Mouse (Mus musculus) myocyte (in vitro differentiated cells): ENCODE measurements around the gene Nabp2. TPM values are rescaled to one million over a fixed set of nuclear protein-coding genes. Genes with fewer than 3 reads are reported as not detected.

Source experiments
- H3K27me3 ChIP-seq: one replicate; pipeline ENCODE4 v1.6.1; 2011; ENCODE audit not compliant: control insufficient read depth, insufficient read depth, insufficient read length
- H3K36me3 ChIP-seq: one replicate; pipeline ENCODE4 v1.6.1; 2011; ENCODE audit not compliant: control insufficient read depth, insufficient read depth
- H3K4me2 ChIP-seq: one replicate; pipeline ENCODE4 v1.6.1; 2011; ENCODE audit warnings: low read depth, control low read depth
- H3K4me3 ChIP-seq: one replicate; pipeline ENCODE4 v1.5.1; 2011; ENCODE audit warnings: mild to moderate bottlenecking, control low read depth, moderate library complexity
- H3K79me2 ChIP-seq: one replicate; pipeline ENCODE4 v1.6.1; 2011; ENCODE audit not compliant: control insufficient read depth, insufficient read depth
- H3ac ChIP-seq: one replicate; pipeline ENCODE4 v1.6.1; 2011; ENCODE audit not compliant: control insufficient read depth, insufficient read length
- CEBPB ChIP-seq: IDR thresholded peaks from 2 replicates; pipeline ENCODE4 v1.6.1; 2011; ENCODE audit warnings: mild to moderate bottlenecking, moderate library complexity; ENCODE audit not compliant: poor library complexity, insufficient read depth, severe bottlenecking
- E2F4 ChIP-seq: IDR thresholded peaks from one replicate; pipeline ENCODE4 v1.6.1; 2011; ENCODE audit warnings: mild to moderate bottlenecking, control low read depth, moderate library complexity; ENCODE audit not compliant: insufficient read depth
- MAX ChIP-seq: IDR thresholded peaks from one replicate; pipeline ENCODE4 v1.6.1; 2011; ENCODE audit warnings: low read depth, mild to moderate bottlenecking, control low read depth
- MYOD1 ChIP-seq, 3 experiments: IDR thresholded peaks; one replicate each; pipeline ENCODE4 v1.6.1; 2011; ENCODE audit warnings: control low read depth in 2 of 3, low read depth in 2 of 3, mild to moderate bottlenecking in 2 of 3, moderate library complexity in 1 of 3; ENCODE audit not compliant: insufficient read length in 2 of 3, control insufficient read depth in 1 of 3
- MYOG ChIP-seq, 3 experiments: IDR thresholded peaks; one replicate each; pipeline ENCODE4 v1.6.1; 2011; ENCODE audit warnings: control low read depth in 2 of 3, low read depth in 2 of 3, mild to moderate bottlenecking in 2 of 3; ENCODE audit not compliant: insufficient read length in 2 of 3, control insufficient read depth in 1 of 3, insufficient read depth in 1 of 3
- POLR2A ChIP-seq: IDR thresholded peaks from one replicate; pipeline ENCODE4 v1.6.1; 2011; ENCODE audit warnings: low read depth, mild to moderate bottlenecking, control low read depth, moderate library complexity; ENCODE audit not compliant: insufficient read length
- POLR2AphosphoS2 ChIP-seq: IDR thresholded peaks from one replicate; pipeline ENCODE4 v1.6.1; 2011; ENCODE audit warnings: low read depth, control low read depth; ENCODE audit not compliant: insufficient read length
- REST ChIP-seq: IDR thresholded peaks from one replicate; pipeline ENCODE4 v1.6.1; 2011; ENCODE audit warnings: mild to moderate bottlenecking, control low read depth, moderate library complexity; ENCODE audit not compliant: insufficient read depth, insufficient read length
- SRF ChIP-seq: IDR thresholded peaks from one replicate; pipeline ENCODE4 v1.6.1; 2011; ENCODE audit warnings: low read depth; ENCODE audit not compliant: control insufficient read depth, insufficient read length
- TCF12 ChIP-seq: IDR thresholded peaks from one replicate; pipeline ENCODE4 v1.6.1; 2011; ENCODE audit warnings: mild to moderate bottlenecking, control low read depth; ENCODE audit not compliant: poor library complexity, insufficient read depth, severe bottlenecking
- TCF3 ChIP-seq: IDR thresholded peaks from one replicate; pipeline ENCODE4 v1.6.1; 2011; ENCODE audit warnings: low read depth, control low read depth; ENCODE audit not compliant: insufficient read length
- USF1 ChIP-seq: IDR thresholded peaks from one replicate; pipeline ENCODE4 v1.6.1; 2011; ENCODE audit warnings: low read depth, mild to moderate bottlenecking, control low read depth, moderate library complexity
- polyA plus RNA-seq: library from polyadenylated mRNA; unstranded; fragments of >200 nt; fragmentation: generic; extraction: Trizol; gene quantifications from one replicate; pipeline ENCODE4 v1.2.1, GENCODE M21; 2012; ENCODE audit warnings: missing spikeins

The Nabp2 gene
- polyA plus RNA-seq = 115 TPM

DNA sequence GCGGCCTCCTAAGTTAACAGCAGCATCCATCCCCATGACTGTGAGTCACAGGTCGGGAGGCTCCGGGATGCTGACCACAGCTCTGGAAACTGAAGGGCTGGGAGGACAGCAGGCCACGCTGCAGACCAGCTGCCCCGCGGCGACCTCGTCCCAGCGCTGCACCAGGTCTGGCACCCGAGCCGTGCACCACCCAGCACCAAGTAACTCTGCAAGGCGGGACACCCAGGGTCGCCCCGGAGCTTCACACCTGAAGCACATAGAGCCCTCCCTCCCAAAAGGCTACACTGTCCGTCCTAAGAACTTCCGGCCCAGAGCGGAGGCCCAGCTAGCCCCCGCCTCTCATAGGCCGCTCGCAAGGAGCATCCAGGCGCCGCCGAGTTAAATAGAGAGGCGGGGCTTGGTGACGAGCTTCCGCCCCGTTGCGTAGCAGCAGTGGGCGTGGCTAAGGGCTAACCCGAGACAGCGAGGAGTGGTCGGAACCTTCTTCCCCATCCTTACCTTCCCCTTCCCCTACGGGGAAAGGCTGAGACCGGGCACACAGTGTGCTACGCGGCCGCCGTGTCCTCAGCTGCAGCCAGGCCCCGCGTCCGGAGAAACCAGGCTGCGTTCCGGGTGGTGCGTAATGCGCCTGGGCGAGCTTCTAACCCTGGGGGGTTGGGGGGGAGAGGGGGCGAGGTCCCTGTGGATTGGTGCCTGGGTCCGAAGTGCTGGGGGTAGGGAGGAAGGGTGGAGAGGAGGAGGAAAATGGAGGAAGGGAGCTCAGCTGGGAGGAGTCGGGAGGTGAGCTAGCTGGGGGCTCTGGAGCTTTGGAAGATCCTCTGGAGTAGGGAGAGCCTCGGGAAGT, at the start of gene Nabp2, which contains the start of gene Rnf41:
Nabp2 (minus strand) TSS at position 282 of the 844 bp plus-strand sequence.
Rnf41 (plus strand) TSS at position 447 of the 844 bp plus-strand sequence.
- Histone ChIP-seq H3K36me3 (peaks cover 24% of the 10 kb centered on the region), H3K4me3 (peak within 1 kb of the TSS; percentile 96), H3ac (peak within 1 kb of the TSS; percentile 64), H3K79me2 (peaks cover 39% of the 10 kb centered on the region), H3K4me2 (peak within 1 kb of the TSS; percentile 99), H3K27me3 (no peaks in the 10 kb centered on the region)
- TF ChIP-seq MYOD1 (IDR thresholded peaks at IDR 0.05; ENCODE audit: control insufficient read depth in 1 of 3, insufficient read length in 2 of 3, low read depth in 2 of 3) (peak in 2 of 3 experiments; percentile 15 to 72), MYOG (IDR thresholded peaks at IDR 0.05; ENCODE audit: control insufficient read depth in 1 of 3, insufficient read depth in 1 of 3, insufficient read length in 2 of 3, low read depth in 2 of 3) (peak in 1 of 3 experiments; percentile 60), TCF12 (no peak), POLR2A (peak; percentile 56), CEBPB (no peak), USF1 (no peak), E2F4 (no peak), SRF (peak; percentile 62), POLR2AphosphoS2 (peak; percentile 80), TCF3 (peak; percentile 22), REST (peak; percentile 1), MAX (no peak)

DNA sequence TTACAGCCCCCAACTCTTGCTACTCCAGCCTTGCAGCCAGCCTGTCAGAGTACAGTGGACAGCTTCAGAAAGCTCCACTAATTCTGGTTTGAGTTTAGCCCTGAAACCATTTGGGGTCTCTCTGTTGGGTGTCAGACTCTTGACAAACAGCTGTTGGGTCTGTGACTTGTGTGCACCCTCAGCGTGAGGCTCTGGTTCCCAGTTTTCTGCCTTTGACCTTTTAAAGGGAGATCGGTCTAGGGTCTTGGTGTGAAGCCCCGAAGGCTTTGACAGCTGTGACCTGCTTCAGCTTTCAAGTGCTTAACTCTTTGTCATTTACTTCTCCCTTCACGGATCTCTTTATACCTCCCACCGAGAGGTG, 49.0 kb upstream of the Nabp2 start:
- no peak for TF ChIP-seq POLR2A
- no peak for TF ChIP-seq SRF
- TF ChIP-seq POLR2AphosphoS2 = no peak
- no peak for TF ChIP-seq E2F4
- no peak for TF ChIP-seq TCF3
- TF ChIP-seq USF1 = no peak
- TF ChIP-seq CEBPB = no peak
- H3K36me3 ChIP-seq = peaks cover 38% of the 10 kb centered on the region
- peak overlapping the region; percentile 75 for H3K4me3 ChIP-seq
- H3K79me2 ChIP-seq = peaks cover 17% of the 10 kb centered on the region
- no peaks in the 10 kb centered on the region for H3K27me3 ChIP-seq
- H3K4me2 ChIP-seq = peak overlapping the region; percentile 98
- peak overlapping the region; percentile 100 for H3ac ChIP-seq

DNA sequence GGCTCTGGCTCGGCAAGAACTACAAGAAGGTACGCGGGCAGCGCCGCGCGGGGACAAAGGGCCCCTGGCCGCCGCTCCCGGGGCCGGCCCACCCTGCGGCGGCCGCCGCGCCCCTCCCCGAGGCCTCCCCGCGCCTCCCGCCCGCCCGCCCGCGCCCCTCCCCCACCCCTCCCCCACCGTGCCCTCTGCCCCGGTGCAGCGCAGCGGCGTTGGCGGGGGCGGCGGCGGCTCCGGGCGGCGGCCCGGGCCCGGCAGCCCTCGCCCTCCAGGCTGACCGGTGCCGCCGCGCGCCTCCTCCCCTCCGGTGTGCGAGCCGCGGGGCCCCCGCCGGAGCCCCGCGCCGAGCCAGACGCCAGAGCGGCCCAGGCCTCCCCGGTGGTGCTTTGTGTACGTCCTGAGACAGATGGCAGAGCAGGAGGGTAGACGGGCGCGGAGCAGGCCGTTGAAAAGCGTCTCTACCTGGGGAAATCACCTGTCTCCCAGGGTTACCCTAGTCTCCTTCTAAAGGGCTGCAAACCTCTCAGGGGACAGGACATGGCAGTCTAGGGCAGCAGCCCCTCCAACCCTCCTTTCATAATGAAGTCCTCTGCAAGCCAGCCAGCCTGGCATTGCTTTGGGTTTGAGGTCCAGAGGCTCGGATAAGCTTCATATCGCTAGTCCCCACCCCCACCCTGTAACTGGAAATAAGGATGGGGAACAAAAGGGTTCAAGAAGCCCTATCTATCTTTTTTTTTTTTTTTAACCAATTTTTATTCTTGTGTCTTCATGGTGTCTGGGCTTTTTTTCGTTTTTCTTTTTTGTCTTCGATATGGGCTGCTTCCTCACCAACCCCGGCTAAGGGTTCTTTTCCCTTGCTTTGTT, 48.3 kb upstream of the Nabp2 start:
- H3ac ChIP-seq = peak overlapping the region; percentile 100
- TF ChIP-seq MYOG (IDR thresholded peaks at IDR 0.05; ENCODE audit: control insufficient read depth in 1 of 3, insufficient read depth in 1 of 3, insufficient read length in 2 of 3, low read depth in 2 of 3) = peak in 1 of 3 experiments; percentile 5
- TF ChIP-seq REST = no peak
- TF ChIP-seq MYOD1 (IDR thresholded peaks at IDR 0.05; ENCODE audit: control insufficient read depth in 1 of 3, insufficient read length in 2 of 3, low read depth in 2 of 3) = peak in 1 of 3 experiments; percentile 1
- no peak for TF ChIP-seq USF1
- no peak for TF ChIP-seq TCF3
- H3K4me2 ChIP-seq = peak overlapping the region; percentile 98
- peaks cover 17% of the 10 kb centered on the region for H3K79me2 ChIP-seq
- no peaks in the 10 kb centered on the region for H3K27me3 ChIP-seq
- H3K4me3 ChIP-seq = peak overlapping the region; percentile 75
- H3K36me3 ChIP-seq = peaks cover 32% of the 10 kb centered on the region

DNA sequence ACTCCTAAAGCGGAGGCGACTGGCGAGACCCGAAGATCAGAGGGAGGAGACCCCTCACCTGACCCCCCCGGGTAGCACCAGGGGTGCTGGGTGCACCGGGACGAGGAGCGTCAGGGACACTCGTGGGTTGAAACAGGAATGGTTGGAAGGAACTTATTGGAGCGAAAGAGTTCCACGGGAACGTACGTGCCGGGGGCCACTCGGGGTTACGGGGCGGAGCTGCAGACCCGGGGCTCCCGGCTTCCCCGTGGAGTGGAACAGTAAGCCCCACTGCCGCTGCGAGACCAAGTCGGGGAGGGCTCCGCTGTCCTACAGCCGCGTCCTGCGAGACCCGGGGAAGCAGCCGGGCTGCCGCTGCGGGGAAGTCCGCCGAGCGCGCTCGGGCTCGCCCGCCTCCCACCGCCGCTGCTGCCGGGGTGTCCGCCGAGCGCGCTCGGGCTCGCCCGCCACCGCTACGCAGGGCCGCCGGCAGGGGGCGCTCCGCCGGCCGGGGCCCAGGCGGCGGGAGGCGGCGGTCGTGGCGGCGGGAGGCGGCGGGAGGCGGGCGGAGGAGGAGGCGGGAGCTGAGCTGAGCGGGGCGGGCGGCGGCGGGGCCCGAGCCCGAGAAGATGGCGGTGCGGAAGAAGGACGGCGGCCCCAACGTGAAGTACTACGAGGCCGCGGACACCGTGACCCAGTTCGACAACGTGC, 47.6 kb upstream of the Nabp2 start, which contains the start of gene Smarcc2:
Smarcc2 (plus strand) TSS at position 530 of the 690 bp plus-strand sequence.
- peak within 1 kb of the TSS; percentile 100 for H3ac ChIP-seq
- TF ChIP-seq MYOG (IDR thresholded peaks at IDR 0.05; ENCODE audit: control insufficient read depth in 1 of 3, insufficient read depth in 1 of 3, insufficient read length in 2 of 3, low read depth in 2 of 3) (peak in 1 of 3 experiments; percentile 13), POLR2AphosphoS2 (peak; percentile 69), MAX (no peak), POLR2A (peak; percentile 87), TCF12 (no peak)
- peak within 1 kb of the TSS; percentile 75 for H3K4me3 ChIP-seq
- H3K79me2 ChIP-seq = peaks cover 17% of the 10 kb centered on the region
- no peaks in the 10 kb centered on the region for H3K27me3 ChIP-seq
- peaks cover 24% of the 10 kb centered on the region for H3K36me3 ChIP-seq
- H3K4me2 ChIP-seq = peak within 1 kb of the TSS; percentile 98
